Mouse (Mus musculus) intestine, embryonic 15.5 days (tissue): Measurements from ENCODE around the gene Crim1. TPM values are rescaled to one million over a fixed set of nuclear protein-coding genes. Genes with fewer than 3 reads are reported as not detected.

ENCODE experiments used
- ATAC-seq: fragments of 200-750 bp; cut with Nextera tagmentation; 2 replicates; pipeline ENCODE4 v1.8.0; 2017; ENCODE audit warnings: moderate TSS enrichment, moderate library complexity
- H3K27ac ChIP-seq: fragments of 300-500 bp; sonication (generic); 2 replicates; pipeline ENCODE4 v1.5.1; 2015; ENCODE audit warnings: mild to moderate bottlenecking, inconsistent platforms
- H3K27me3 ChIP-seq: fragments of 300-500 bp; sonication (generic); replicated peaks from 2 replicates; pipeline ENCODE4 v1.6.1; 2015; ENCODE audit warnings: inconsistent platforms
- H3K36me3 ChIP-seq: fragments of 300-500 bp; sonication (generic); 2 replicates; pipeline ENCODE4 v1.6.1; 2015; ENCODE audit warnings: inconsistent platforms
- H3K4me1 ChIP-seq: fragments of 300-500 bp; sonication (generic); replicated peaks from 2 replicates; pipeline ENCODE4 v1.6.1; 2015; ENCODE audit warnings: inconsistent platforms
- H3K4me2 ChIP-seq: fragments of 300-500 bp; sonication (generic); replicated peaks from 2 replicates; pipeline ENCODE4 v1.6.1; 2015; ENCODE audit warnings: mild to moderate bottlenecking, inconsistent platforms
- H3K4me3 ChIP-seq: fragments of 300-500 bp; sonication (generic); replicated peaks from 2 replicates; pipeline ENCODE4 v1.5.1; 2015; ENCODE audit warnings: inconsistent platforms
- H3K9ac ChIP-seq: fragments of 300-500 bp; sonication (generic); 2 replicates; pipeline ENCODE4 v1.6.1; 2015; ENCODE audit warnings: inconsistent platforms
- H3K9me3 ChIP-seq: fragments of 300-500 bp; sonication (generic); 2 replicates; pipeline ENCODE4 v1.6.1; 2016; ENCODE audit warnings: inconsistent platforms
- WGBS: fragments of 180-500 bp; shearing (Covaris S2); methylation state at CpG from one replicate; pipeline ENCODE4 v1.1.7; 2015; 5-methylcytosine and 5-hydroxymethylcytosine counted together
- polyA plus RNA-seq: library from polyadenylated mRNA; unstranded; fragments of >200 nt; fragmentation: Nextera tagmentation; extraction: Ambion mirVana; gene quantifications from 2 replicates; pipeline ENCODE4 v1.2.1, GENCODE M21; 2015

Gene Crim1
- polyA plus RNA-seq, 1 experiment from 2014 or later, result 5.9 TPM

- H3K9me3 ChIP-seq, result no peaks in the 10 kb centered on the region
- H3K4me3 ChIP-seq, result no peak overlapping the region
- H3K27ac ChIP-seq, result no peak overlapping the region
- 71% methylated on average over 4 of the region's 4 CpGs for WGBS
- ATAC-seq, result no peak
- H3K9ac ChIP-seq, result no peak overlapping the region
- no peaks in the 10 kb centered on the region for H3K27me3 ChIP-seq
- H3K4me1 ChIP-seq, result peaks cover 19% of the 10 kb centered on the region
- H3K36me3 ChIP-seq, result peaks cover 10% of the 10 kb centered on the region; the same call in 1 of the 2 replicates
- no peak overlapping the region for H3K4me2 ChIP-seq
Observed at GRCm38 (mm10) chr17:78403229-78403628, 203.2 kb downstream of the Crim1 start.

GRCm38 (mm10) chr17:78403804-78404203 is 203.8 kb downstream of the Crim1 start:
- H3K4me2 ChIP-seq, result no peak overlapping the region
- no peak for ATAC-seq
- H3K4me3 ChIP-seq, result no peak overlapping the region
- H3K4me1 ChIP-seq, result peaks cover 19% of the 10 kb centered on the region
- no peak overlapping the region for H3K9ac ChIP-seq
- peaks cover 10% of the 10 kb centered on the region; the same call in 1 of the 2 replicates for H3K36me3 ChIP-seq
- H3K27ac ChIP-seq, result no peak overlapping the region
- 70% methylated on average over 9 of the region's 9 CpGs for WGBS
- no peaks in the 10 kb centered on the region for H3K27me3 ChIP-seq
- H3K9me3 ChIP-seq, result no peaks in the 10 kb centered on the region

GRCm38 (mm10) chr17:78405336-78405735 is 205.3 kb downstream of the Crim1 start:
- ATAC-seq, result no peak
- H3K9me3 ChIP-seq, result no peaks in the 10 kb centered on the region
- H3K4me1 ChIP-seq, result peaks cover 16% of the 10 kb centered on the region
- no peak overlapping the region for H3K9ac ChIP-seq
- H3K4me2 ChIP-seq, result no peak overlapping the region
- WGBS, result 91% methylated on average over 3 of the region's 3 CpGs
- H3K36me3 ChIP-seq, result peaks cover 10% of the 10 kb centered on the region; the same call in 1 of the 2 replicates
- H3K27me3 ChIP-seq, result no peaks in the 10 kb centered on the region
- no peak overlapping the region for H3K27ac ChIP-seq
- H3K4me3 ChIP-seq, result no peak overlapping the region

- Histone ChIP-seq H3K36me3 (peaks cover 13% of the 10 kb centered on the region; the same call in 1 of the 2 replicates), H3K27me3 (no peaks in the 10 kb centered on the region), H3K9me3 (no peaks in the 10 kb centered on the region), H3K9ac (no peak overlapping the region), H3K4me3 (no peak overlapping the region), H3K27ac (0 out of 2 replicates have a peak overlapping the region, but pooled peaks have one; percentile 22), H3K4me1 (peaks cover 7% of the 10 kb centered on the region), H3K4me2 (no peak overlapping the region)
- 90% methylated on average over 10 of the region's 10 CpGs for WGBS
- no peak for ATAC-seq
Observed at GRCm38 (mm10) chr17:78406854-78407253, 206.8 kb downstream of the Crim1 start.

GRCm38 (mm10) chr17:78407581-78407980 is 207.5 kb downstream of the Crim1 start:
- WGBS, result 70% methylated on average over 4 of the region's 4 CpGs
- Histone ChIP-seq H3K9me3 (no peaks in the 10 kb centered on the region), H3K36me3 (peaks cover 13% of the 10 kb centered on the region; the same call in 1 of the 2 replicates), H3K9ac (no peak overlapping the region), H3K4me1 (peaks cover 2% of the 10 kb centered on the region; the same call in 1 of the 2 replicates), H3K27ac (no peak overlapping the region), H3K4me2 (no peak overlapping the region), H3K4me3 (no peak overlapping the region), H3K27me3 (no peaks in the 10 kb centered on the region)
- no peak for ATAC-seq

- H3K27me3 ChIP-seq, result no peaks in the 10 kb centered on the region
- H3K9me3 ChIP-seq, result no peaks in the 10 kb centered on the region
- no peak overlapping the region for H3K4me3 ChIP-seq
- no peaks in the 10 kb centered on the region; the same call in 1 of the 2 replicates for H3K4me1 ChIP-seq
- ATAC-seq, result peak; percentile 50
- peaks cover 13% of the 10 kb centered on the region; the same call in 1 of the 2 replicates for H3K36me3 ChIP-seq
- H3K9ac ChIP-seq, result no peak overlapping the region
- 77% methylated on average over 10 of the region's 10 CpGs for WGBS
- H3K4me2 ChIP-seq, result no peak overlapping the region
- no peak overlapping the region for H3K27ac ChIP-seq
Observed at GRCm38 (mm10) chr17:78408386-78408785, 208.3 kb downstream of the Crim1 start.

DNA sequence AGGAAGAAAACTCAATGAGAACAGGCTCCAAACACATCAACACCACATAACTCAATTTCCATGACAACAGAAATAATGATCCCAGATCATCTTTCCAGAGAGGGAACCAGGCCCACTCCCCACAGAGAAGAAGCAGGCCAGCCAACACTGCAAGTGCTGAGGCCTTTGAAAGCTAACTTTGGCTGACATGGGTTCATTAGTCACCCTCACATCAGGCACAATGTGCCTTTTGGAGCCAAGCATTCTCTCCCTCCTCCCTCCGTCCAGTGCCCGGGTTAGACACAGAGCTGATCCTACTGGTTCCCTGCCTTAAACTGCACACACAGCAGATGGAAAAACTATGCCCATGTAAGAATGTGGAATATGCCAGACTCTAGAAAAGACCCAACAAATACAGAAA is 209.9 kb downstream of the Crim1 start:
- Histone ChIP-seq H3K4me1 (0 out of 2 replicates have a peak, but pooled peaks cover 4% of the 10 kb centered on the region), H3K9me3 (no peaks in the 10 kb centered on the region), H3K4me2 (no peak overlapping the region), H3K9ac (no peak overlapping the region), H3K27me3 (no peaks in the 10 kb centered on the region), H3K4me3 (no peak overlapping the region), H3K27ac (no peak overlapping the region), H3K36me3 (0 out of 2 replicates have a peak, but pooled peaks cover 3% of the 10 kb centered on the region)
- ATAC-seq, result no peak
- 74% methylated on average over 2 of the region's 2 CpGs for WGBS

DNA sequence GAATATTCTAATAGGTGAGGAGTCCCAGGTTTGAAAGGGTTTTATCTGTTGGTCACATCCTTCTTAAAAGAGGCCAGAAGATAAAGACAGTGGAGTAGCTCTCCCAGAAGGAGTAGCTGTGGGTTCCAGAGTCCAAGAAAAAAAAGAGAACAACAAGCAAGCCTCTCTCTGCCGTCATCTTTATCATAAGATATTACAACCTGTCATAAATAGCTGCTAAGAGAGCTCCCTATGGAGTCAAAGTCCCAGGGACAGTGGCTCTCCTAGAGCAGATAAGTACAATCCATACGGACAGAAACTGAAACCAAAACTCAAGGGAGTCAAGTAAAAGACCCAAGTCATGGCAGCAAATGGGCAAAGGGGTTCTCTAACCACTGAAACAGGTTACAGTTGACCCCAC is 215.2 kb downstream of the Crim1 start:
- peak; percentile 66 for ATAC-seq
- Histone ChIP-seq H3K9ac (no peak overlapping the region), H3K4me2 (peak overlapping the region; percentile 34)

GRCm38 (mm10) chr17:78417381-78418281 is 217.6 kb downstream of the Crim1 start, which contains the start of gene Fez2:
Gene Fez2 (minus strand): TSS chr17:78418152.
- ATAC-seq, result peak; percentile 96
- Histone ChIP-seq H3K4me2 (peak within 1 kb of the TSS; percentile 72), H3K9me3 (no peaks in the 10 kb centered on the region), H3K27me3 (no peaks in the 10 kb centered on the region), H3K4me1 (peaks cover 9% of the 10 kb centered on the region; the same call in 1 of the 2 replicates), H3K9ac (peak within 1 kb of the TSS; percentile 69), H3K27ac (peak within 1 kb of the TSS; percentile 95), H3K4me3 (peak within 1 kb of the TSS; percentile 64), H3K36me3 (no peaks in the 10 kb centered on the region)
- WGBS, result under 1% methylated on average over 66 of the region's 67 CpGs

More for the DNA sequence above, 215.2 kb downstream of the Crim1 start:
- 60% methylated on average over 2 of the region's 2 CpGs for WGBS
- Histone ChIP-seq H3K36me3 (0 out of 2 replicates have a peak, but pooled peaks cover 3% of the 10 kb centered on the region), H3K9me3 (no peaks in the 10 kb centered on the region), H3K4me1 (peaks cover 9% of the 10 kb centered on the region; the same call in 1 of the 2 replicates), H3K27ac (0 out of 2 replicates have a peak overlapping the region, but pooled peaks have one; percentile 29), H3K27me3 (no peaks in the 10 kb centered on the region), H3K4me3 (no peak overlapping the region)

GRCm38 (mm10) chr17:78419216-78419615 is 219.2 kb downstream of the Crim1 start:
- no peak overlapping the region for H3K27ac ChIP-seq
- H3K36me3 ChIP-seq, result no peaks in the 10 kb centered on the region
- ATAC-seq, result no peak
- H3K9me3 ChIP-seq, result no peaks in the 10 kb centered on the region
- 75% methylated on average over 4 of the region's 4 CpGs for WGBS
- peaks cover 5% of the 10 kb centered on the region; the same call in 1 of the 2 replicates for H3K4me1 ChIP-seq
- no peaks in the 10 kb centered on the region for H3K27me3 ChIP-seq
- no peak overlapping the region for H3K4me3 ChIP-seq
- H3K9ac ChIP-seq, result no peak overlapping the region
- H3K4me2 ChIP-seq, result no peak overlapping the region

DNA sequence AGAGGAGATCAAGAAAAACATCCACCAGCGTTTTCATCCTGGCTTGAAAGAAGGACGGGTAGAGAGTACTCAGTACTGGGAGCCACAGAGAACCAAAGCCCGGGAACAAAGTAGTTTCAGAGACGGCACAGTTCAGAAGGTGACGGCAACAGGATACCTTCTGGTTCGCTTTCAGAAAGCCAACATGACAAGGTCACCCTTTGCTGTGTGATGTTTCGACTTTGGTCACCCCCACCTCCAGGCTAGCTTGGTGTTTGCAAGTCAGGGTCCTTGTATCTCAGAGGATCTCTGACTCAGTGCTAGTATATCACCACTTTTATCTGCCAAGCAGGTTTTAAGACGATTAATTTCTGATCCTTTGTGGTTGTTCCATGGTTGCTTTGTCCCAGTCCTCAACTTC is 225.0 kb downstream of the Crim1 start:
- no peak overlapping the region for H3K27ac ChIP-seq
- no peak for ATAC-seq
- H3K36me3 ChIP-seq, result no peaks in the 10 kb centered on the region
- no peaks in the 10 kb centered on the region for H3K27me3 ChIP-seq
- no peak overlapping the region for H3K9ac ChIP-seq
- H3K9me3 ChIP-seq, result no peaks in the 10 kb centered on the region
- H3K4me1 ChIP-seq, result no peaks in the 10 kb centered on the region
- no peak overlapping the region for H3K4me2 ChIP-seq
- H3K4me3 ChIP-seq, result no peak overlapping the region
- 84% methylated on average over 8 of the region's 8 CpGs for WGBS
